In genomic region chr12:113588001-113588400, GRCm38 (mm10) we compare ENCODE assay signal across 23 mouse cellular contexts. TPM values are rescaled to one million over a fixed set of nuclear protein-coding genes. Genes with fewer than 3 reads are reported as not detected.
DNase-seq lines count a peak whose midpoint lies in the region; ATAC-seq and TF ChIP-seq lines count a peak whose summit lies in the region.
"Had no signal": no experiment of that assay in that cellular context is flagged by ENCODE, and none has a peak within 500 bp of the region (broad histone marks: within the 10 kb centered on the region; RNA-seq: fewer than 3 reads in every experiment).

No protein-coding gene starts in this region.

- no peak overlapping the region for H3K4me3 ChIP-seq in heart, adult 2 months
- no peak overlapping the region for H3K4me3 ChIP-seq in heart, embryonic 10.5 days
- no peak overlapping the region for H3K4me3 ChIP-seq in midbrain, embryonic 16.5 days (ENCODE audit: low read depth, low read length)
- H3K4me3 ChIP-seq: limb, embryonic 13.5 days had no signal

- H3K4me2 ChIP-seq in midbrain, embryonic 16.5 days (ENCODE audit: low read length), result no peak overlapping the region
- H3K4me2 ChIP-seq: hindbrain, embryonic 14.5 days; limb, embryonic 13.5 days had no signal

- peak; percentile 29 for TF ChIP-seq CTCF in heart, adult 2 months (IDR thresholded peaks at IDR 0.05)

- WGBS in heart, adult 2 months, result 42% methylated on average over 1 of the region's 1 CpGs
- 50% methylated on average over 1 of the region's 1 CpGs for WGBS in heart, embryonic 10.5 days
- WGBS in midbrain, embryonic 16.5 days, result 77% methylated on average over 1 of the region's 1 CpGs

- intact Hi-C loops in heart, adult 2 months (cut with DNase I), result no loop called here

- no peaks in the 10 kb centered on the region for H3K79me2 ChIP-seq in heart, adult 2 months (replicated peaks; ENCODE audit: control insufficient read depth, insufficient read depth, low read length)

- H3K36me3 ChIP-seq in heart, adult 2 months (ENCODE audit: control insufficient read depth, insufficient read depth, low read length), result no peaks in the 10 kb centered on the region
- no peaks in the 10 kb centered on the region for H3K36me3 ChIP-seq in heart, embryonic 10.5 days
- H3K36me3 ChIP-seq in midbrain, embryonic 16.5 days (ENCODE audit: control insufficient read depth, insufficient read depth, low read length), result no peaks in the 10 kb centered on the region
- H3K36me3 ChIP-seq: limb, embryonic 13.5 days had no signal

- no peaks in the 10 kb centered on the region for H3K9me3 ChIP-seq in heart, embryonic 10.5 days
- peaks cover 4% of the 10 kb centered on the region; the same call in 1 of the 2 replicates for H3K9me3 ChIP-seq in midbrain, embryonic 16.5 days (replicated peaks; ENCODE audit: control insufficient read depth, low read length, poor library complexity, severe bottlenecking)
- H3K9me3 ChIP-seq: limb, embryonic 13.5 days had no signal

- no peak overlapping the region for H3K9ac ChIP-seq in heart, adult 2 months (ENCODE audit: low read depth, low read length)
- no peak overlapping the region for H3K9ac ChIP-seq in midbrain, embryonic 16.5 days (ENCODE audit: low read depth, low read length)
- H3K9ac ChIP-seq: hindbrain, embryonic 14.5 days; limb, embryonic 13.5 days had no signal

- ATAC-seq in granulocyte monocyte progenitor cell, adult 5-6 weeks (replicated peaks; ENCODE audit: poor library complexity, severe bottlenecking), result peak; percentile 50; the same call in 1 of the 2 replicates
- no peak for ATAC-seq in midbrain, embryonic 16.5 days
- ATAC-seq: forebrain, embryonic 16.5 days had no signal

- DNase-seq in heart, adult 2 months, result no peak
- DNase-seq in heart, embryonic 10.5 days (ENCODE audit: low spot score), result no peak
- DNase-seq in 3T3-L1 (ENCODE audit: low read depth, low spot score), result peak; percentile 9
- peak; percentile 15 for DNase-seq in ES-CJ7 (ENCODE audit: low read depth, low spot score)
- no peak for DNase-seq in frontal cortex, postnatal 36 days (ENCODE audit: low spot score in 2 of 2)
- DNase-seq in right cerebral cortex, postnatal 4 days, result no peak
- DNase-seq: cerebellum, adult 9-10 months; embryo, embryonic 11 days; kidney, adult 8-10 months; lung, adult 18-20 months had no signal

- no peak for TF ChIP-seq POLR2A in heart, adult 2 months (IDR thresholded peaks at IDR 0.05; ENCODE audit: insufficient read depth, low read depth, low read length)

- no peak overlapping the region for H3K27ac ChIP-seq in heart, adult 2 months
- H3K27ac ChIP-seq in heart, embryonic 10.5 days, result no peak overlapping the region
- H3K27ac ChIP-seq in midbrain, embryonic 16.5 days (ENCODE audit: low read length), result no peak overlapping the region
- H3K27ac ChIP-seq: hindbrain, embryonic 14.5 days; limb, embryonic 13.5 days had no signal

- TF ChIP-seq EP300 in heart, adult 2 months (IDR thresholded peaks at IDR 0.05; ENCODE audit: insufficient read depth, low read depth, low read length), result no peak

- no peaks in the 10 kb centered on the region for H3K4me1 ChIP-seq in heart, adult 2 months (ENCODE audit: control insufficient read depth, insufficient read depth, low read length)
- H3K4me1 ChIP-seq in heart, embryonic 10.5 days, result no peaks in the 10 kb centered on the region
- H3K4me1 ChIP-seq in midbrain, embryonic 16.5 days (ENCODE audit: control insufficient read depth, insufficient read depth, low read length), result no peaks in the 10 kb centered on the region
- H3K4me1 ChIP-seq: limb, embryonic 13.5 days had no signal

- no peaks in the 10 kb centered on the region for H3K27me3 ChIP-seq in heart, adult 2 months (ENCODE audit: control insufficient read depth, insufficient read depth, low read length)
- no peaks in the 10 kb centered on the region for H3K27me3 ChIP-seq in heart, embryonic 10.5 days (ENCODE audit: insufficient read depth, poor library complexity, severe bottlenecking)
- no peaks in the 10 kb centered on the region for H3K27me3 ChIP-seq in midbrain, embryonic 16.5 days (ENCODE audit: control insufficient read depth, insufficient read depth, low read depth, low read length)
- H3K27me3 ChIP-seq: limb, embryonic 13.5 days had no signal

RNA-seq across cellular contexts. Expression of gene Adam6a, which starts 44.3 kb away (rescaled TPM):
- total RNA-seq in heart, adult 2 months (2021), result not detected
- polyA plus RNA-seq in heart, adult 2 months (2012; rRNA removed), result not detected in 2 replicates
- polyA plus RNA-seq in heart, embryonic 10.5 days (2016; fragmentation: Nextera tagmentation; extraction: Ambion mirVana), result not detected in 2 replicates
- not detected in 2 replicates for total RNA-seq in granulocyte monocyte progenitor cell, adult 5-6 weeks (2014; fragmentation: Nextera tagmentation)
- total RNA-seq in granulocyte monocyte progenitor cell, adult 5-6 weeks (2017), result not detected in 2 replicates
- not detected in 2 replicates for polyA plus RNA-seq in midbrain, embryonic 16.5 days (2015; fragmentation: Nextera tagmentation; extraction: Ambion mirVana)
- total RNA-seq: layer of hippocampus, adult 18-20 months; left cerebral cortex, adult 8-10 months; megakaryocyte, adult 5-6 weeks; monocyte, adult 5-6 weeks; neutrophil, adult 5-6 weeks had no signal
- polyA plus RNA-seq: forebrain, embryonic 16.5 days; gonadal fat pad, adult 2 months; heart, postnatal 0 days; hindbrain, embryonic 14.5 days; limb, embryonic 13.5 days; urinary bladder, adult 2 months had no signal

Comparison
In these comparisons a context has a peak if more than half of its experiments do, and no peak if none do; other contexts are left out.
1. DNase-seq: peak in 3T3-L1 (single experiment) and ES-CJ7 (single experiment); none in heart, adult 2 months (0 of 2), heart, embryonic 10.5 days (single experiment), frontal cortex, postnatal 36 days (0 of 2) and right cerebral cortex, postnatal 4 days (single experiment).